Mouse (Mus musculus): ENCODE data around the gene Hnf4a. TPM values are rescaled to one million over a fixed set of nuclear protein-coding genes. Genes with fewer than 3 reads are reported as not detected.
A peak's percentile ranks its signal among the peaks of the same experiment; 100 is the strongest.

The Hnf4a gene
- total and polyA plus RNA-seq, 2 experiments from 2014 or later, result 0.05 TPM; not detected in 1

DNA sequence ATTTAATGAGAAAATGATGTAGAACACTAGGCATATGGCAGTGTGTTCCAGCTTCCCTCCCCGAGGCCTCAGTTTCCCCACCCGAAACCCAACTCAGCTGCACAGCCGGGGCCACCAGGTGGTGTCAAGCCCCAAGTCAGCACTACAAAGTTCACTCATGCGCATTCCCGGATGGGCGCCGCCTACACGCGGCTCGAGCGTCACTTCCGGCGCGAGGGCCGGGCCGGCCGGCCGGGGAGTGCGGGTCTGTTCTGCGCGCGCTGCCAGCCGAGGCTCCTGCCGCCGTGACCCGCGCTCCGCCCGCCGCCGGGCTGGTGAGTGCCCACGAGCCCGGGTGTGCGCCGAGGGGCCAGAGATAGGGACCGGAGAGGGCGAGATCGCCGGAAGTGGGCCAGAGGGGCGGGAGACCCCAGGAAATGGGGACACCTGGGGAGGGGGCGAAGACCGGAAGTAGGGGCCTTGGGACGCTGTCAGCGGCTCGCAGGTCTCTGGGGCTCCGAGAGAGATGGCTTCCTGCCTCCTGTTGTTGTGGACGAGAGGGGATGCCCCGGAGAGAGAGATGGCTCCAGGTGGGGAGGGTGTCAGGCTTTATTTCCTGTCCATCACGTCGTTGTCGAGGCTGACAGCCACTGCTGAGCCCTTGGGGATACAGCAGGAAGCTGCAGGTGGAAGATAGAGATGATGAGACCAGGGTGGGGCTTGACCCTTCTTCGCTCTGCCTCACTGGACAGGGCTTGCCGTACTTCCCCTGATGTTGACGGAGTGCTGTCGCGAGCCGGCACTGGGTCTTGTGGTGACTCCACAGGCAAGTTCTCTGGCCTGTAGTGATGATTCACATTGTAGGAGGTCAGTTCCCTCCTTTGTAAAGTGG lies 95.7 kb downstream of the Hnf4a start, which contains the start of gene Ttpal:
Ttpal (plus strand) TSS at position 214 of the 871 bp plus-strand sequence.
- H3K9ac ChIP-seq (replicated peaks; ENCODE audit: low read length), result peak within 1 kb of the TSS; percentile 92
- no peaks in the 10 kb centered on the region for H3K9me3 ChIP-seq (ENCODE audit: low read length)
- H3K4me1 ChIP-seq (ENCODE audit: insufficient read depth, low read length), result peaks cover 7% of the 10 kb centered on the region
- peak within 1 kb of the TSS; percentile 81 for H3K4me3 ChIP-seq (ENCODE audit: low read length)
- H3K27ac ChIP-seq, result peak within 1 kb of the TSS; percentile 95
- H3K36me3 ChIP-seq (ENCODE audit: insufficient read depth, low read length), result 0 out of 2 replicates have a peak, but pooled peaks cover 2% of the 10 kb centered on the region
- no peaks in the 10 kb centered on the region for H3K27me3 ChIP-seq (ENCODE audit: insufficient read depth, low read length)
- H3K4me2 ChIP-seq (ENCODE audit: low read depth, low read length), result peak within 1 kb of the TSS; percentile 86
- peak; percentile 95 for ATAC-seq
- DNase-seq (ENCODE audit: low spot score), result peak; percentile 95
- peak; percentile 69 for TF ChIP-seq CTCF (IDR thresholded peaks at IDR 0.05; ENCODE audit: low read depth)
- WGBS, result 2% methylated on average over 50 of the region's 57 CpGs

- ATAC-seq, result no peak
- 87% methylated on average over 7 of the region's 7 CpGs for WGBS
Observed at GRCm38 (mm10) chr2:163606161-163606560, 99.6 kb downstream of the Hnf4a start.

DNA sequence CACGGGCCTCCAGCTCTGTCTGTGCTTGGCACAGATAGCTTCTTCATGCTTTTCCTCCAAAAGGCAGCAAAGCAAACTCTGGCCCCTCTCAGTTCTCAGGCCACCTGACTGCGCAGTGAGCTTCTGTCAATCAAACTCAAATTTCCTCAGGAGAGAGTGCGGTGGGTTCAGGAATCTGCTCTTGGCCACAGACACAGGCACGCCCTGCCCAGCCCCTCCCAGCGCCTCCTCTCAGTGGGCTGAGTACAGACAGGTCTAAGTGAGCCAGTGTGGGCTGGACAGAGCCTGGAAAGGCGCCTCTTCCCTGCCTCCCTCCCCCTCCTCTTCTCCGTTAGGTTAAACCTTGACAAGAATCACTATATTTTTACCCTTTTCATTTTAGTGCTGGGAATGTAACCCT lies 101.4 kb downstream of the Hnf4a start:
- Histone ChIP-seq H3K9me3 (ENCODE audit: low read length) (no peaks in the 10 kb centered on the region), H3K27me3 (ENCODE audit: insufficient read depth, low read length) (no peaks in the 10 kb centered on the region), H3K4me1 (ENCODE audit: insufficient read depth, low read length) (peaks cover 6% of the 10 kb centered on the region), H3K4me3 (ENCODE audit: low read length) (no peak overlapping the region), H3K36me3 (ENCODE audit: insufficient read depth, low read length) (peaks cover 27% of the 10 kb centered on the region), H3K4me2 (ENCODE audit: low read depth, low read length) (no peak overlapping the region), H3K27ac (no peak overlapping the region), H3K9ac (replicated peaks; ENCODE audit: low read length) (no peak overlapping the region)
- TF ChIP-seq CTCF (IDR thresholded peaks at IDR 0.05; ENCODE audit: low read depth), result no peak
- DNase-seq (ENCODE audit: low spot score), result no peak
- WGBS, result 89% methylated on average over 7 of the region's 7 CpGs
- no peak for ATAC-seq

More at GRCm38 (mm10) chr2:163606161-163606560, 99.6 kb downstream of the Hnf4a start:
- Histone ChIP-seq H3K27me3 (ENCODE audit: insufficient read depth, low read length) (no peaks in the 10 kb centered on the region), H3K4me2 (ENCODE audit: low read depth, low read length) (no peak overlapping the region), H3K27ac (no peak overlapping the region), H3K36me3 (ENCODE audit: insufficient read depth, low read length) (peaks cover 16% of the 10 kb centered on the region), H3K9me3 (ENCODE audit: low read length) (no peaks in the 10 kb centered on the region), H3K4me1 (ENCODE audit: insufficient read depth, low read length) (peaks cover 7% of the 10 kb centered on the region), H3K9ac (replicated peaks; ENCODE audit: low read length) (no peak overlapping the region), H3K4me3 (ENCODE audit: low read length) (no peak overlapping the region)
- TF ChIP-seq CTCF (IDR thresholded peaks at IDR 0.05; ENCODE audit: low read depth), result no peak
- no peak for DNase-seq (ENCODE audit: low spot score)

DNA sequence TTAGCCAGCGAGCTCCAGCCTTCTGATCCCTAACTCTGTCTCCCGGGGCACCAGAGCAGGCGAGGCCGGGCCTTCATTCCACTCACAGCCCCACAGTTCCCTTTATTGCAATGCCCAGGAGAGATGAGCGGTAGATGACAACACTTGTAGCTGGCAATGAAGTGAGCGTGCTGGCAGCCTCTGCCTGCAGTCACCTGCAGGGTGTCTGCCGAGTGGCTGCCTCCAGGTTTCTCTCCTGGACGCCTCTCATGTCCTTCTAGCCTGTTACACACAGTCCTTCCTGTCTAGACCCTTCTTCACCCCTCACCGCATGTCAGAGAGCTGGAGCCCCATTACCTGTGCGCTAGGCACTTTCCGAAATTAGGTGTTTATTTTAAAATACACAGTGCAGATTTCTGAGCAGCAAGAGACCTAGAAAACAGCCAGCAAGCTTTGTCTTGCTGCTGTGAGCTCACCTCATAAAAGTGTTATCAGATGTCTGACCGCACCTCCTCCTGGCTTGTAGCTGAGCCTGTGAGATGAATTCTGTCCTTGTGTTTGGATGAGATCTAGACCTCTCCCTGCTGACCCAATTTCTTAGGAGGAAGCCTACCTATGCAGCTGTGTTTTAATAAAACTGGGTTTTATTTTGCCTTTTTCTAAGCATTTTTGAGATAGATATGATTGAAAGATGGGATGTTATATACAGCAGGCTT lies 102.8 kb downstream of the Hnf4a start:
- H3K9me3 ChIP-seq (ENCODE audit: low read length), result no peaks in the 10 kb centered on the region
- DNase-seq (ENCODE audit: low spot score), result no peak
- TF ChIP-seq CTCF (IDR thresholded peaks at IDR 0.05; ENCODE audit: low read depth), result no peak
- H3K4me1 ChIP-seq (ENCODE audit: insufficient read depth, low read length), result no peaks in the 10 kb centered on the region
- H3K27ac ChIP-seq, result no peak overlapping the region
- no peak overlapping the region for H3K4me2 ChIP-seq (ENCODE audit: low read depth, low read length)
- peaks cover 37% of the 10 kb centered on the region for H3K36me3 ChIP-seq (ENCODE audit: insufficient read depth, low read length)
- no peak for ATAC-seq
- no peak overlapping the region for H3K4me3 ChIP-seq (ENCODE audit: low read length)
- H3K9ac ChIP-seq (replicated peaks; ENCODE audit: low read length), result no peak overlapping the region
- H3K27me3 ChIP-seq (ENCODE audit: insufficient read depth, low read length), result no peaks in the 10 kb centered on the region
- WGBS, result 81% methylated on average over 12 of the region's 12 CpGs

DNA sequence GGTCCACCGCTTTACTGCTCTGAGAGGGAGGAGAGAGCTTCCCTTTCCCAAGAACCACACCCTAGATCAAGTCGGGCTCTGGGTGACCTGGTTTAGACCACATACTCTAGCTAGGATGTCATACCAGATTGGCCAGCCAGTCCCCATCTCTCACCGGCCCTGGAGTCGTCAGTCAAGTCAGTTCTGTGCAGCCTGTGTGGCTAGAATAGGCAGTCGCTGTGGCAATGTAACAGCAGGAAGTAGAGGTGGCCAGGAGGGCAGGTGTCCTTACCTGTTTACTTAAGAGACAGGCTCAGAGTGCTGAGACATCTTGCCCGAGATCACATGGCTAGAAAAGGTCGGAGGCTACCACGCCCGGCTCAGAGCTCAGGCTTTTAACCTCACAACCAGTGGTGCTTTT lies 104.6 kb downstream of the Hnf4a start:
- no peak overlapping the region for H3K27ac ChIP-seq
- H3K9me3 ChIP-seq (ENCODE audit: low read length), result no peaks in the 10 kb centered on the region
- no peak overlapping the region for H3K4me2 ChIP-seq (ENCODE audit: low read depth, low read length)
- no peak for TF ChIP-seq CTCF (IDR thresholded peaks at IDR 0.05; ENCODE audit: low read depth)
- ATAC-seq (no peak), DNase-seq (ENCODE audit: low spot score) (no peak)
- H3K36me3 ChIP-seq (ENCODE audit: insufficient read depth, low read length), result peaks cover 54% of the 10 kb centered on the region
- WGBS, result 81% methylated on average over 9 of the region's 9 CpGs
- H3K27me3 ChIP-seq (ENCODE audit: insufficient read depth, low read length), result no peaks in the 10 kb centered on the region
- H3K4me3 ChIP-seq (ENCODE audit: low read length), result no peak overlapping the region
- no peaks in the 10 kb centered on the region for H3K4me1 ChIP-seq (ENCODE audit: insufficient read depth, low read length)
- H3K9ac ChIP-seq (replicated peaks; ENCODE audit: low read length), result no peak overlapping the region

GRCm38 (mm10) chr2:163613206-163613605 lies 106.6 kb downstream of the Hnf4a start:
- WGBS, result 99% methylated on average over 5 of the region's 5 CpGs
- DNase-seq (ENCODE audit: low spot score), result no peak
- H3K4me2 ChIP-seq (ENCODE audit: low read depth, low read length), result no peak overlapping the region

More at GRCm38 (mm10) chr2:163613206-163613605, 106.6 kb downstream of the Hnf4a start:
- H3K27me3 ChIP-seq (ENCODE audit: insufficient read depth, low read length), result no peaks in the 10 kb centered on the region
- no peak overlapping the region for H3K9ac ChIP-seq (replicated peaks; ENCODE audit: low read length)
- no peak overlapping the region for H3K4me3 ChIP-seq (ENCODE audit: low read length)
- no peak overlapping the region for H3K27ac ChIP-seq
- TF ChIP-seq CTCF (IDR thresholded peaks at IDR 0.05; ENCODE audit: low read depth), result no peak
- H3K9me3 ChIP-seq (ENCODE audit: low read length), result no peaks in the 10 kb centered on the region
- no peaks in the 10 kb centered on the region for H3K4me1 ChIP-seq (ENCODE audit: insufficient read depth, low read length)
- peaks cover 58% of the 10 kb centered on the region for H3K36me3 ChIP-seq (ENCODE audit: insufficient read depth, low read length)
- no peak for ATAC-seq
